Mouse (Mus musculus): Measurements from ENCODE around the gene Slc39a5.

- TF ChIP-seq CTCF (IDR thresholded peaks at IDR 0.05; ENCODE audit: low read depth) (no peak), EP300 (optimal IDR thresholded peaks at IDR 0.05) (no peak)
Observed at GRCm38 (mm10) chr10:128377940-128378448, 23.0 kb downstream of the Slc39a5 start.
